Mouse (Mus musculus) CD4-positive, CD25-positive, alpha-beta regulatory T cell (primary cell): ENCODE measurements around the gene Olfr846. TPM values are rescaled to one million over a fixed set of nuclear protein-coding genes. Genes with fewer than 3 reads are reported as not detected.

Experiments
- polyA plus RNA-seq: library from polyadenylated mRNA; unstranded; fragments of 100-300 nt; shearing (Covaris generic); gene quantifications from one replicate; pipeline ENCODE4 v1.2.1, GENCODE M21; 2017

The Olfr846 gene
- polyA plus RNA-seq = not detected

GRCm38 (mm10) chr9:19363905-19364304, at the start of gene Olfr846:
Olfr846 (minus strand) TSS chr9:19364005.

DNA sequence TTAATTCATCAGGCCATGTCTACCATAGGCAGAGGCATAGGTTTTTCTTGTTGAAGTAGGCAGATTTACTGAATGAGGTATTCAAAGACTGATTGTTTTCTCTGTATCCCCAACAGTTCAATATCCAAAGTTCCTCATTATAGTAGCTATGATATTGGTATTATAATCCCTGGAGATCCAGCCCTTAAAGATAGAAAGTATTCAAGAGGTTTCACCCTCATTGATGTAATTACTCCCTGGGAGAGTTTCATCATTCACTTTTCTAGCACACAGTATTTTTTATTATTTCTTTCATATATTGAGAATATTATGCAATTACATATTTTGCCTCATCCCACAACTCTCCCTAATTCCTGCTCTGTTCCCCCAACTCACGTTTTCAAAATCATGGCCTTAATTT, 14.8 kb upstream of the Olfr846 start, which contains the start of gene Olfr847:
Olfr847 (minus strand) TSS at position 101 of the 400 bp plus-strand sequence.

DNA sequence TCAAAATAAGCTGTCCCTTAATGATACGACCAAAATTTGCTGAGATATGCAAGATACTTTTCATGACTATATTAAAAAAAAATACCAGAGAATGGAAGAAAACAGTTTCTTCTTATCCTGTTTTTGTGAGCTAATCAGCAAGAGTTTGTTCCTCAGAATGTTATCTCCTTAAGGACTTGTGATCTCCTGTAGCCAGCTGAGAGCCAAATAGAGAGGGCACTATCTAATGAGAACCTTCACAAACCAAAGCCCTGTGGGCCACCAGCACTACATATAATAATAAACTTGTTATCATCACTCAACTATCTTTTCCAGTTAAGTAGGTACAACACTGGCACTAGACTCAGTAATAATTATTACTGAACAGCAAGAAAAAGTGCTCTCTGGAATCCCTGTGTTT, 27.6 kb downstream of the Olfr846 start, which contains the start of gene Olfr845:
Olfr845 (plus strand) TSS at position 301 of the 400 bp plus-strand sequence.

DNA sequence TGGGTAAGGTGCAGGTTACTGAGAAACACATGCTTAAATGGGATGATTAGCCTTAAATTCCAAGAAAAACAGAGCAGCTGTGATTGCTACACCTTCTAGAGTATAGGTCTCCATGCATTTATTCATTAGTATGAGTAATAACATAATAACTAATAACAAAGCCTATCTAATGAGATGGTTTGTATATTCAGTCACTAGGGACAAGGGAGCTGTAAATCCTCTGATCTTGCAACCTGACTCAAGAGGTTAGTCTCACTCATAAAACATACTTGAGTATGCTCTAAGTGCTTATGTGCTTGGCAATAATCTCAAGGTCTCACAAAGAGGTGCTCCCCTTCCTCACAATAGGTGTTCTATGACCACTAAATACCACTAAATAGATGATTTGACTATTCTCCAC, 47.8 kb downstream of the Olfr846 start, which contains the start of gene Olfr844:
Olfr844 (plus strand) TSS at position 301 of the 400 bp plus-strand sequence.

Other genes starting within 250 kb of the Olfr846 start
- gene Olfr836, start 243.6 kb downstream of the Olfr846 start, polyA plus RNA-seq = not detected
- not detected for gene Olfr837, start 227.7 kb downstream of the Olfr846 start, polyA plus RNA-seq
- gene Olfr839-ps1, start 186.7 kb downstream of the Olfr846 start, polyA plus RNA-seq = 0.05 TPM
- 0.04 TPM for gene Olfr843, start 112.0 kb downstream of the Olfr846 start, polyA plus RNA-seq
- not detected for gene Olfr844, start 47.7 kb downstream of the Olfr846 start, polyA plus RNA-seq
- not detected for gene Olfr845, start 27.5 kb downstream of the Olfr846 start, polyA plus RNA-seq
- gene Olfr847, start 14.7 kb upstream of the Olfr846 start, polyA plus RNA-seq = not detected
- not detected for gene Olfr849, start 76.3 kb upstream of the Olfr846 start, polyA plus RNA-seq
- not detected for gene Olfr850, start 114.2 kb upstream of the Olfr846 start, polyA plus RNA-seq
- gene Olfr851, start 129.3 kb upstream of the Olfr846 start, polyA plus RNA-seq = not detected
- not detected for gene Olfr853, start 177.1 kb upstream of the Olfr846 start, polyA plus RNA-seq
- gene Olfr854, start 203.4 kb upstream of the Olfr846 start, polyA plus RNA-seq = not detected
- gene Olfr855, start 218.6 kb upstream of the Olfr846 start, polyA plus RNA-seq = not detected